Mouse (Mus musculus) liver, postnatal 0 days (tissue): ENCODE results near the gene Minos1.

Experiments
- CTCF ChIP-seq: sonication (generic); IDR thresholded peaks from 2 replicates; pipeline ENCODE4 v1.5.1; 2016; ENCODE audit warnings: antibody characterized with exemption, low read depth
- EP300 ChIP-seq: IDR thresholded peaks from 2 replicates; pipeline ENCODE4 v1.6.1; 2016; ENCODE audit warnings: antibody characterized with exemption, low read depth, mild to moderate bottlenecking

DNA sequence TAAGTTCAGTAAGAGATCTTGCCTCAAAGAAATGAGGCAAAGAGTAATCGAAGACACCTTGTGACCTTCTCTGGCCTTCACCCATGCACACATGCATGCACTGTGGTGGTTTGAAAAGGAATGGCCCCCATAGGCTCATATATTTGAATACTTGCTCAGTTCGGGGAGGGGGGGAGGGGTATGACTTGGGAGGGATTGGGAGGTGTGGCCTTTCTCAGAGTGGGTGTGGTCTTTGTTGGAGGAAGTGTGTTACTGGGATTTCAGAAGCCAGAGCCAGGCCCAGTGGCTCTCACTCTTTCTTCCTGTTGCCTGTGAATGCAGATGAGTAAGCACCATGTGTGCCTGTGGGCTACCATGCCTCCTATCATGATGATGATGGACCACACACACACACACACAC lies 5.1 kb upstream of the Minos1 start:
- TF ChIP-seq EP300 (no peak), CTCF (no peak)
